Mouse (Mus musculus): ENCODE measurements around the gene Tceanc2.

Tceanc2 gene

DNA sequence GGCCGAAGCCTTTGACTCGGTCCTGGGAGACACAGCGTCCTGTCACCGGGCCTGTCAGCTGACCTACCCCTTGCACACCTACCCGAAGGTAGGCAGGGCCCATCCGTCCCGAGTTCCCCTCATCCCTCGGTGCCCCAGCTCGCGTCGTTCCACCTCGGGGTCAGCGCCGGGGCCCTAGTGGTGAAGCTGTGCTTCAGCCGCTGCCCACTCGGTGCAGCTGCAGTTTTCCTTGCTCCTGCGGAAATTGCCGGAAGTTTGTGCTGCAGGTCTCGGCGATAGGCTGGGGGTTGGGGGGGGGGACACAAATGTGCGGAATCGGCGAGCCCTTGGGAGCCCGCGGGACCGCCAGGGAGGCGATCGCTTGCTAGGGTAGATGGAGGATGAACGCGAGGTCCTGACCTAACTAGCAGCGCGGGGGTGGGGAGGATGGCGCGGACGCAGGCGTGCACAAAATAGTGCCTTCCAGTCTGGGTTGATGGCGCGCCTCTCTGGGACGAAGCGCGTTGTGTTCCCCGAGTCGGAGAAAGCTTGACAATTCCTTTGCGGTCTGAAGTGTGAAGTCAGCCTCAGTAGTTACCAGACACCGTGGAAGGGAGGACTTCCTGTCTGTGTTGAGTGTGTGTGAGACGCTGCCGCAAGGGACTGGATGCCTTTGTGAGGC, at the start of gene Tceanc2:
Gene Tceanc2 (minus strand): TSS at position 287 of the 661 bp plus-strand sequence.
- DNase-seq (ENCODE audit: low spot score in 2 of 2) = peak; percentile 39 to 47

DNA sequence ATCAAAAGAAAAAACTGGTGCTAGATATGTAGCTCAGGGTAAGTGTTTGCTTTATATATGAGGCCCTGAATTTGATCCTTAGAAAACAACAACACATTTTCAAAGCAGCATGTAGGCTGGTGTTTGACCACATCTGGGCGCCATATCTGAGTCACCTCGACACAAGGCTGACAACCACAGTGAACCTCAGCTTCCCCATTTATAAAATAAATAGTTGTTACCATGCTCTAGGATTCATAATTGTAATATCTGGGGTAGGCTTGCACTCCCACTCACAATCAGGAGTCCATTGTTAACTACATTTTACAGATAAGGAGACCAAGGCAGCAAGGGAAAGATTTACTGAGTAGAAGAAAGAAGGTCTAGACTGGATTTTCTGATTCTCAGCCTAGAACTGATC, 47.4 kb upstream of the Tceanc2 start:
- no peak for DNase-seq (ENCODE audit: low spot score in 2 of 2)

DNA sequence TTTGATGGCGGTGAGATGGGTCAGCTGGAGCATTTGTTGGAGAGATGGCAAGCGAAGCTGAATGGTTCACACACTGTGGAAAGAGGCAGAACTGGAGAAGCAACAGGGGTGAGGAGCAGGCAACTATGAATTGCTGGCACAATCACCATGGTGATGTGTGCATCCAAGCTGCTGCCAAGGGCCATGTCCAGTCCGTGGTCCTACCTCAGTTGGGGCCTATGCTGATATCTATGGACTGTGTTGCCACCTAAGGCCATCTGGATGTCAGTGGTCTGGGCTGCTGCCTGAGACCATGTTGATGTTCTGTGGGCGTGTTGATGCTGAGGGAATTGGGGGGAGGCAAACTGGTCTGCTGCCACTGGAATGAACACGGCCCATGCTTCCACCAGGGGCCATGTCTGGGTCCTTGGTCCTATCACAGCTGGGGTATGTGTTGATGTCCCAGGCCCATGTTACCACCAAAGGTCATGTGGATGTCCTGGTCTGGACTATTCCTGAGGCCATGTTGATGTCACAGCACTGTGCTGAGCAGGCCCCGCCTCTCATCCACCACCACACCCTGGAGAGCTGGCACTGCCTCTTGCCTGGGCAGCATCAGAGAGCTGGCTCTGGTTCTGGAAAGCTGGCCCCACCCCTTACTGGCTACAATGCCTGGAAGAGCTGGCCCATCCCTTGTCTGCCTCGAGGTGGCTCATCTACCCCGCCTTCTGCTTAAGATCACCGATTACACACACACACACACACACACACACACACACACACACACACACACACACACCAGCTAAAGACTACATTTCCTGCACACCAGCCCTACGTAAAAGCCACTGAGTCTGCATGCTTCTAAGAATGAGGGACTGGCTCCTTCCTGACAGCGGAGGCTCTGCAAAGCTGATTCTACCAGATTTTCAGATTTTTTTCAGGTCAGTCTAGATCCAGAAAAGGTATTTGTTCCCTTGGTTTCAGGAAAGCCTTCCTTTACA, 44.6 kb upstream of the Tceanc2 start:
- peak; percentile 27 to 68 for DNase-seq (ENCODE audit: low spot score in 2 of 2)

DNA sequence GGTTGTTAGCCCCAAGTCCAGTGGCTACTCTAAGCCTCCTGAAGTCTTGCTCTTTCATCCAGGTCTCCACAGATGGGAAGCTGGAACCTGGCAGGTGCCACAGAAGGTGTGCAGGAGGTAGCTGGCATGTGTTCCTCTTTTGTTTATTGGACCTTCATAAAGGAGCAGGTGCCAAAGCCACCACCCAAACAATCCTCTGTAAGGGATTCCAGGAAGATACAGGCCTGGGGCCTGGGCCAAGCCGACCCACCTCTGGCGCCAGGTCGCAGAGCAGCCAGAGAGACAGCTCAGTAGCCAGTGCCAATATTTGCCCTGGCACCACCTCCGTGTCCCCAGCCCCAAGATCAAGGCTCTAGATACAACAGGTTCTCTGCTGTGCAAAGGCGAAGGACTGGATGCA, 42.6 kb upstream of the Tceanc2 start:
- no peak for DNase-seq (ENCODE audit: low spot score in 2 of 2)

DNA sequence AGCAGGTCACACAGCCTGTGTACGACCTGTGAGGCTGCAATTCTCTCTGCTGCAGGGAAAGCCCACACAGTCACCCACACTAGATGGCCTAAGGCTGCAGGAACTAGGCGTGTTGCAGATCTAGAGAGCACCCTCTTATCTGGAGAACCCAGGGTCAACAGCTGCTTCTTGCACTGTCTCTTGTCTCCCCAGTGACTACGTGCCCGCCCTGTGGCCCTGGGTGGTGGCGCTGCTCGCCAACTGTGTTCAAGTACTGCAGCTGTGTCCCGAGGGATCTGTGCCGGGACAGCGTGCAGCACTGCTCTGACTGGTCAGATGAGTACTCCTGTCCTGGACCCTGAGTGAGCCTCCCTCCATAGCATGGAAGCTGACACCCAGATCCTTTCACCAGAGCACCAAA, 38.7 kb upstream of the Tceanc2 start:
- no peak for DNase-seq (ENCODE audit: low spot score in 2 of 2)

DNA sequence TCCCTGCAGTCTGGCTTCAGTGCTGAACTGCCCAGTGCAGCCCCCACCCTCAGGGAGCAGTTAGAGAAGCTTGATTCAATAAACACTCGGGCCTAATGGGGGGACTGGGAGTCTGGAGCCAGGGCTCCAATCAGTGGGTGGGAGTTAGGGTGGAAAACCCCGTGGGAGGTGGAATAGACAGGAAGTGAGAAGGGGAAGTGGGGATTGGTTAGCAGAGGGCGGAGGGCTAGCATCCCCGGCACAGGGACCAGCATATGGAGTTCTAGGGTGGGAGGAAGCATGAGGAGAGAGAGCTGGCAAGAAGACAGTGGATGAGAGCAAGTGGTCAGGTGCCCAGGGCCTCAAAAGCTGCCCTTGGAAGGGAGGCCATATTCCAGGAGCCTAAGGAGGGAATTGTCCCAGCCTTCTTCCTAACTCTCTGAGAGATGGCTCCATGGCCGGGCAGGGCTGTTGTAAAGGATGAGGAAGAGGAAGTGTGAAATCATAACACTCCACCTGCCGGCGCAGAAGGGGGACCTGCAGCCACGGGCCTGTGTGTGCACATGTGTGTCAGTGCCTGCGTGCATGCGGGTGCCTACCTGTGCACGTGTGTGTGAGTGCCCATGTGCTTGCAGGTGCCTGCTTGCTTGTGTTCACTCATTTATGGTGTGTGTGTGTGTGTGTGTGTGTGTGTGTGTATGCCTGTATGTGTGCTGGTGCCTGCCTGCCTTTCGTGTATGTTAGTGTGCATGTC, 34.5 kb upstream of the Tceanc2 start:
- DNase-seq (ENCODE audit: low spot score in 2 of 2) = no peak

DNA sequence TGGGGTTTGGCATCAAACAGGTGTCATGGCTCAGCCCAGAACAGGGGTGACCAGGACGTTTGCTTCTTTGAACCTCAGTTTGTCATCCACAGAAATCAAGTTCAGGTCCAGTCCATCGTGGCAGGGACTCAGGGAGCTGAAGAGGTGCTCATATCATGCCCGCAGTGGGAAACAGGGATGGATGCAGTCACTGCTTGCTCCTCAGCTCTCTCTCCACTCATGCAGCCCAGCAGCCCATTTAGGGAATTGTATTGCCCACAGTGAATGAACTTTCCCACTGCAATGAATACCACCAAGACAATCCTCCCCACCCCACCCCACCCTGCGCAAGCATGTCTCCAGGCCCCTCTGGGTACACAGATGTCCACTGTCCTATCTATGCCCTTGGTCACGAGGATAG, 33.0 kb upstream of the Tceanc2 start:
- DNase-seq (ENCODE audit: low spot score in 2 of 2) = no peak

DNA sequence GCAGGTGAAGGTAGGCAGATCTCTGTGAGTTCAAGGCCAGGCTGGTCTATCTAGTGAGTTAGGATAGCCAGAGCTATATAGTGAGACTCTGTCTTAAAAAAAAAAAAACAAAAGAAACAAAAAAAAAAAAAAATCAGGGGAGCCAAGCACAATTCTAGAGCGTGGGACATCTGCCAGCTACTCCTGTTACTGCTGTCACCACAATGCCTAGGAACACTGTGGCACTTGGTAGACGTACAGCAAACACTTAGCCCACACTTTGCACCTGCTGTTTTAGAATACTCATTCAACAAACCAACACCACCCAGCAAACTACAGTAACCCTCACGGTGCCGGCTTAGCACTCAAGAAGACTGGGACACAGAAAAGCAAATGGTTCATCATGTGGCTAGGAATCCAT, 32.5 kb upstream of the Tceanc2 start:
- no peak for DNase-seq (ENCODE audit: low spot score in 2 of 2)

DNA sequence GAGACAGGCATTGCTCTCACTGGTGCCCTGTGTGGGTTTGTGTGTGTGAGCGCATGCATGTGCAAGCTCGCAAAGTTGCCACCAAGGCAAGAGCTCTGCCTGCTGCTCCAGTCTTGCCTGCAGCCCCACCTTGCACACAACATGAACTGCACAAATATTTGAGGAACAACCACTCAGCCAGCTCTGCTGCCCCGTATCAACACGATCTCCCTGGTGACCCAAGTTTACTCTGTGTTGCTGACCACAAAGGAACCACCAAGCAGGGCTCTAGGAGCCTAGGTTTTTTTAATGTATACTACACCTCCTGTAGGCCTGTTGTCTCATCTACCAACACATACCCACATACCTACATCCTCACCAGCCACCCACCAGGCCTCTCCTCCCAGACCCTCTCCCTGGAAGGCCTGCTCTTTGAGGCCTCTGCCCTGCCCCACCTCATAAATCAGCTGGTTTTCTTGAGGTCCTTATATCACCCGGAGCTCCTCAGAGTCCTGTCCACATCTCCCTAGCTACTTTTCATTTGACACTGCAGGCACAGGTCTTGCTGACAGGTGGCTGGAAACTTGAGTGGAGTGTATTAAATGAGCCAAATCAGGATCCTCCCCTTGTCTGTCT, 31.7 kb upstream of the Tceanc2 start:
- DNase-seq (ENCODE audit: low spot score in 2 of 2) = peak; percentile 52 to 63

DNA sequence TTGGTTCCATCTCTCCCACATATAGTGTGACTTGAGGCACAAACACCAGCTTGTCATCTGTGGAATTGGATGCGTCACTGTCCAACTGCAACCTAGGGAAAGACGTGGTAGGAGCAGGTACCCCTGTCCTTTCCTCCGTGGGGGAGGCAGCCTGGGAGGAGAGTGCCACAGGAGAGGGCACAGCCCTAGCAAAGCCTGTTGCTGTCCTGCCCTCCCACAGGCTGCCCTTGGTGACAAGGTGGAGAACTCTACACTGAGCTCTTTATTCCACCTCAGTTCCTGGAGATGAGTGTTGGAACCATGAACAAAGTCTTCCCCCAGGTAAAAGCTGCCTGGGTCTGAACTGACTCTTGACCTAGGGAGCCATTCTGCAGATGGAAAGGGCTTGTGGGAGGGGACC, 30.0 kb upstream of the Tceanc2 start, which contains the start of gene Ldlrad1:
Gene Ldlrad1 (plus strand): TSS at position 301 of the 400 bp plus-strand sequence.
- DNase-seq (ENCODE audit: low spot score in 2 of 2) = no peak

DNA sequence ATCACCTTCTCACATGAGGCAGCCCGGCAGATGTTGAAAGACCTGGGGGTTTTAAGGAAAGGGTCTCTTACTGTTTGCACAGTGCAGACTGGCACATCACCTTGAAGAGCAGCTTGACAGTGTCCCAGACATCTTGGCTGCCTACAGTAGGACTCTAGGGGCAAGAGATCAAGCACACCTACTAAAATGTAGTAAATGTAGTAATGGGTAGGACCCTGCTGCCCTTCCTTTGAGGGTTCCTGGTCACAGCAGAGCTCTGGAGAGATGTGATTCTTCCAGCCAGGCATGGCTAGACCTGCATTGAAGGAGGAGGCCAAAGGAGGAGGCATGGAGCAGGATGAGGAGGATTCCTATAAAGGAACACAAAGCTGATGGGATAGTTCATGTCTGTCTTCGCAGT, 28.1 kb upstream of the Tceanc2 start:
- DNase-seq (ENCODE audit: low spot score in 2 of 2) = no peak

DNA sequence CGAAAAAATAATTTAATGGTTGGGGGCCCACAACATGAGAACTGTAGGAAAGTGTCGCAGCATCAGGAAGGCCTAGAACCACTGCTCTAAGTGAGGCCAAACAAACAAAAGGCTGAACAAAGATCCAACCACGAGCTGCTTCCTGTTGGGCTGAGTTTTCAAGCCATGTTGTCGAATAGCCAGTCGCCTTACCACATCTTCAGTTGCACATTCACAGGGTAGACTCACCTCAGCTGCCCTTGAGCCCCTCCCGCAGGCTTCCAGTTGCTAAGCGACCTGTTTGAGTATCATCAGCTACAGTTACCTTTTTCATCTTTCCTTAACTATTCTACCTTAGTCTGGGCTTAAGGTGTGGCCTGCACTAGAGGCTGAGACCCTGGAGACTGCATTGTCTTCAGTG, 24.1 kb upstream of the Tceanc2 start:
- no peak for DNase-seq (ENCODE audit: low spot score in 2 of 2)

DNA sequence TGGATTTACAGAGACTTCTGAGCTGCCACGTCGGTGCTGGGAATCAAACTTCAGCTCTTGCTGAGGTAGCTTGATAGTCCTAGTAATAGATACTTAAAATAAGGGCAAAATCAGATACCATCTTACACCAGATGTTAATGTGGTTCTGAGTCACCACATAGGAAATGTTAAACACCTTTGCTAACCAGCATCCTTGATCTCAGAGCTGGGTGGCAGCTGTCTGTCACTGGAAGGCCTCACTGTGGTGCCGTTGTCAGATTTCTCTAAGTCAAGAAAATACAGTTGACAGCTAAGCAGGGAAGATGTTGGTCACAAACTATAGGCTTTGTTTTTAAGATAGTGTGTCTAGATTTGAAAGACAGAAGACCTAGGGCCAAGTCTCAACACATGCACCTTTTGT, 22.9 kb upstream of the Tceanc2 start:
- no peak for DNase-seq (ENCODE audit: low spot score in 2 of 2)

DNA sequence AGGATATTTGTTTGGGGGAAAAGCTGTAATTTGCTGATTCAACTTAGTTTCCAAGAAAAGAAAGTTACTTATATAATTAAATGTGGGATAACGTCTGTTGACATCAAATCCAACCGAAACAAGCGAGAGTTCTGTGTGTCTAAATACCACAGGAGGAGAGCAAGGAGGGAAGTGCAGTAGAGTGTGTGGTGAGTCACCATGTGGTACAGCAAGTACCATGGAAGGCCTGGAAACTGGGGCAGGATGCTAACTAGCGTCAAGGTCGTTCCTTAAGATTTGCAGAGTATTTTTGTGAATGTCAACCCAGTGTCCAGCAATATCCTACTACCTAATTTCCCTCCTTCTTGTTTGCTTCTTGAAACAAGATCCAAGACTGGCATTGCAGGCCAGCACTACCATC, 19.2 kb upstream of the Tceanc2 start:
- DNase-seq (ENCODE audit: low spot score in 2 of 2) = no peak

DNA sequence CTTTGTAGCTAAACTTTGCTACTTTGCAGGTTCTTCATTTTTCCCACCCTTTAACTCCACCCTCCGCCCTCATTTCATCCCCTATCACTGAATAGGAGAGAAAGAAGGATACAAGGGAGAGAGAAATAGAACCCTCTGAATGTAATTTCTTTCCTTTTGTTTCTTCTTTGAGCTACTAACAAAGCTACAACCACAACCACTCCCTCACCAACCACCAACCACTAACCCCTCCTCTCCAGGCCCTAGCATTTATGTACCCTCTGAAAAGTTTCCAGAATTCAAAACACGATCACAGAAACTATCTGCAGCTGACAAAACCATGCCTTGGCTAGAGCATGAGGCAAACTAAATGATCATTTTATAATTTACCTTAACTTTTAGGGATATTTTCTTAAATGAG, 17.5 kb upstream of the Tceanc2 start:
- no peak for DNase-seq (ENCODE audit: low spot score in 2 of 2)

DNA sequence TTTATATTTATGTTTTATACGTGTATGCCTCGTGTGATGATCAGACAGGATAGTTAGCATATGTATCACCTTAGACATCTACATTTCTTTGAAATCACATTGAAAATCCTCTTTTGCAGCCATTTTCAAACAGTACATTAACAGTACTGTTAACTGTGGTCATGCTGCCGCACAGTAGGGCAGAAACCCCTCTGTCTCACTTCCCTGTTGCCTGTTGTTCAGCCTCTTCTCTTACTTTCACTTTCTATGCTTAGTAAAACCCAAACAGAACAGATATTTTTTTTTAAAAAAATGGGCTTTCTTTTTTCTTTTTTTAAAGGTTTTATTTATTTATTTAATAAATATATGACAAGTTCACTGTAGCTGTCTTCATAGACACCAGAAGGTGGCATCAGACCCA, 14.9 kb upstream of the Tceanc2 start:
- no peak for DNase-seq (ENCODE audit: low spot score in 2 of 2)

DNA sequence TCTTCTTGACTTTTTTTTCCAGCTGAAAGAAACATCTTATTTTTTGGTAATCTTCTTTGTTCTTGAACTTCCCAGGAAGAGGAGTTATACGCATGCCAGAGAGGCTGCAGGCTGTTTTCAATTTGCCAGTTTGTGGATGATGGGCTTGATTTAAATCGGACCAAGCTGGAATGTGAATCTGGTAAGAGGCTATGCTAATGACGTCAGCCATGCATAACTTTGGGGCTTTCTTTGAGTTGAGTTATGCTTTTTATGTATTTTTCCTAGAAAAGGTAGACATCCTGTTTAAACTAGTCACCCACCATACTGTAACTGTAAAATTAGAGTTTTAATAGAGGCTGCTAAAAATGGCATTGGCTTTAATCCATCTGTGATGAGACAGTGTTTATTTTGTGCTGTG, 6.8 kb upstream of the Tceanc2 start:
- no peak for DNase-seq (ENCODE audit: low spot score in 2 of 2)

DNA sequence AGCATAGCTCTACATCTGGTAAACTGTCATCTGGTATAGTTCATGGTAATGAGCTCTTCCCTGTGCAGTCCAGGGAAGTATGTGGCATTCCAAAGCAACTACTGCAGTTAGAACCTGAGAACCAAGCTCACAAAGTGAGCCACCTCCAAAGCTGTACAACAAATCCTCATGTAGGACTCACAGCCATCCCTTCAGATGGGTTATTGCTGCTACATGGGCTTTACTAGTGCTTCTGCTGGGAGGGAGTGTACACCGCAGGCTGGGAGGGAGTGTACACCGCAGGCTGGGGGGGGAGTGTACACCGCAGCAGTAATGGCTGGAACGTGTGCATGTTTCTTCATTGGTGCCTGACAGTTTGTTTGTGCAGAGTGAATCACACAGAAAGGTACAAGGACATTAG, 4.3 kb upstream of the Tceanc2 start:
- DNase-seq (ENCODE audit: low spot score in 2 of 2) = no peak

DNA sequence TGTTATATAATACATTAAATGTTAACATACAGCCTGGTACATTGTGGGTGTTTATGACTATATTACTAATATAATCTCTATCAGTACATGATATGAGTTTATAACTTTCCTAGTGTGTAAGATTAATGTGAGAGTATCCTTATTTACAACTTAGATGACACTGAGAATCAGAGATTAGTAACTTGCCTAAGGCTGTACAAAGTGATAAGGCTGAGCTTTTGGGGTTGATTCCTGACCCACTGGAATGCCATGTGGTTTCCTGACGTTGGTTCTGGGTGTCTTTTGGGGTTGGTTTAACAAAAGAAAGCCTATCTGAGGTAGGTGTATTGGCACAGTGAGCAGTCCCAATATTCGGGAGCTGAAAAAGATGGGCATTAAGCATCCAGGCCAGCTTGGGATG, 3.9 kb upstream of the Tceanc2 start:
- DNase-seq (ENCODE audit: low spot score in 2 of 2) = no peak

DNA sequence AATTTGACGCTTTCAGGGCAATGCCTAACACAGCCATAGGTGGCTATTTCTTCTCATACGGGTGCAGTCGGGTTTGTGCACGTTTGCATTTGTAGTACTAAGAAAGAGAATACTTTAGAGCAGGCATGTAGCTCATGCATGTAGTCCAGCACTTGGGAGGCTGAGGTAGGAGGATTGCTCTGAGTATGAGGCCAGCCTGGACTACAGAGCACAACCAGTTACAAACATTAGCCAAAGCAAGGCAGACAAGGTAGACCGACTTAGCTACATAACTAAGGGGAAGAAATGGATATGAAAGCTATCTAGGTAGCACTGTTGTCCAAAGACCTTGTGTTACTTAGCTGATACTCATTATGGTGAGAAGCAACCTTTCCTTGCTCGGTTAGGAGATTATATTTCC, 3.0 kb upstream of the Tceanc2 start:
- no peak for DNase-seq (ENCODE audit: low spot score in 2 of 2)

DNA sequence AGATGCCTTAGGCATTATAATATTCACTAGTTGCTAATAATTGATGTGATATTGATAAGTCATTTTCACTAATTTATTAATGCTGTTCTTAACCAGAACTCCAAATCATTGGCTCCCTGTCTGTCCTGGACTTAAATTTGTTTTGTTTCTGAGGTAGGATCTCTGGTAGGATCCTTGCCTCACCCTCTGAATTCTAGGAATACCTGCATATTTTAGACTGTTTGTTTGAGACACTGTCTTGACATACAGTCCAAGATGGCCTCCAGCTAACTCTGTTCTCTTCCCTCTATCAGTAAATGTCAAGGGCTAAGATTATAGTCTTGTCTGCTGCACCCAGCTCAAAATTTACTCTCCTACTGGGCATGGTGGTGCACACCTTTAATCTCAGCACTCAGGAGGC, 1.8 kb upstream of the Tceanc2 start:
- no peak for DNase-seq (ENCODE audit: low spot score in 2 of 2)

DNA sequence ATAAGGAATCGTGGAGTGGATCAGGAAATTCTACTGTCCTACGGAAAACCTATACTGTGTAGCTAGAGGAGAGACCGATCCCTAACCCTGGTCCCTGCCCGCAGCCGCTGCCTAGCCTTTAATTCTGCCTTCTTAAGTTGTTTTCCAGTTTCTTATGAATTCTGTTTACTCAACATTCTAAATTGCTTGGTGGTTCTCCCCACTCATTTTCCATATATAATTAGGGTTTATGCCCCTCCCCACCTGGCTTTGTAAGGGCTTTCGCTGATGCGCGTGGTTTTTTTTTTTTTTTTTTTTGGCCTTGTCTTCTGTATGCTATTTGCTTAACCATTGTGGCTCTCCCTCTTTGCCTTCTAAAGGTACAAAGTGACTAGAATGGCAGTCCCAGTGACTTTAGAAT, 645 bp upstream of the Tceanc2 start:
- no peak for DNase-seq (ENCODE audit: low spot score in 2 of 2)

Measured in urinary bladder, postnatal 36 days (tissue).